Mouse (Mus musculus) testis, adult 10 weeks (tissue): ENCODE results near the gene Glra3. TPM values are rescaled to one million over a fixed set of nuclear protein-coding genes. Genes with fewer than 3 reads are reported as not detected.

ENCODE experiments used
- polyA plus RNA-seq: library from polyadenylated mRNA; stranded (reverse); fragments of 350-450 nt; fragmentation: Illumina TruSeq; extraction: RNeasy Lipid Tissue Mini Kit (QIAGEN cat#74804); gene quantifications from one replicate; pipeline ENCODE4 v1.2.3, GENCODE M21; 2014; ENCODE audit warnings: low read depth, low replicate concordance

The Glra3 gene
- polyA plus RNA-seq, result not detected

GRCm38 (mm10) chr8:55939870-55940525 is at the start of gene Glra3:
Glra3 (plus strand) TSS chr8:55940460.

DNA sequence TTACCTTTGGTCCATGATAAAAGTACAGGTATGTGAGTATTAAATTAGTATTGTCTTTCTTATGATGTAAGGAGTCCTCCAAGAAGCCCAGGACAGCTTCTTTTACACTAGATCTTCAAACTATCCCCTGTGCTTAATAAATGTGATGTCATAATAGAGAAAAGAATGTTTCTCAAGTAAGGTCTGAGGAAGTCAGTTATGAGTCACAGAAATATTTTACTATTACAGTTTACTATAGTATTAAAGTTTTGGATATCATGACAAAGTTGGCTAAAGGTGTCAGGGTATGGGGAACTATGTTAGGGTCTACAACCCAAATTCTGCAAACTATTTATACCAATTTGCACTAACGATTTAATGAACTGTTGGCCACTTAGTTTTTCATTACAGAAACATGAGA is 33.4 kb upstream of the Glra3 start, which contains the start of gene Adam29:
Gene Adam29, minus strand, starts transcription at position 101 of the 400 bp plus-strand sequence.

Other genes starting within 250 kb of the Glra3 start
- gene Adam29, start 33.5 kb upstream of the Glra3 start, polyA plus RNA-seq, result 140 TPM